Mouse (Mus musculus): ENCODE data around the gene B9d1. TPM values are rescaled to one million over a fixed set of nuclear protein-coding genes. Genes with fewer than 3 reads are reported as not detected.
A peak's percentile ranks its signal among the peaks of the same experiment; 100 is the strongest.

Gene B9d1
- polyA plus RNA-seq (2016; fragmentation: Nextera tagmentation; extraction: Ambion mirVana): 31.0 and 31.1 TPM in 2 replicates

GRCm38 (mm10) chr11:61504713-61505257 is at the start of gene B9d1:
Gene B9d1, plus strand, starts transcription at chr11:61505144.
- peak within 1 kb of the TSS; percentile 76 for H3K4me2 ChIP-seq (replicated peaks)
- under 1% methylated on average over 39 of the region's 39 CpGs for WGBS
- H3K4me3 ChIP-seq: peak within 1 kb of the TSS; percentile 58
- ATAC-seq (ENCODE audit: low FRiP score, low read depth): peak; percentile 91
- H3K9me3 ChIP-seq: no peaks in the 10 kb centered on the region
- H3K36me3 ChIP-seq: peaks cover 6% of the 10 kb centered on the region; the same call in 1 of the 2 replicates
- peak within 1 kb of the TSS; percentile 72; the same call in 1 of the 2 replicates for H3K27ac ChIP-seq
- peaks cover 9% of the 10 kb centered on the region for H3K4me1 ChIP-seq
- no peaks in the 10 kb centered on the region for H3K27me3 ChIP-seq (replicated peaks)
- peak within 1 kb of the TSS; percentile 59 for H3K9ac ChIP-seq

GRCm38 (mm10) chr11:61464071-61464470 is 40.9 kb upstream of the B9d1 start:
- 74% methylated on average over 2 of the region's 2 CpGs for WGBS
- Histone ChIP-seq H3K27me3 (replicated peaks) (no peaks in the 10 kb centered on the region), H3K4me3 (no peak overlapping the region), H3K9me3 (no peaks in the 10 kb centered on the region), H3K27ac (no peak overlapping the region), H3K4me2 (replicated peaks) (no peak overlapping the region), H3K4me1 (no peaks in the 10 kb centered on the region), H3K9ac (no peak overlapping the region), H3K36me3 (no peaks in the 10 kb centered on the region)
- no peak for ATAC-seq (ENCODE audit: low FRiP score, low read depth)

- H3K4me2 ChIP-seq (replicated peaks): no peak overlapping the region
- no peak for ATAC-seq (ENCODE audit: low FRiP score, low read depth)
- H3K36me3 ChIP-seq: no peaks in the 10 kb centered on the region
- no peak overlapping the region for H3K9ac ChIP-seq
- no peaks in the 10 kb centered on the region for H3K4me1 ChIP-seq
- no peaks in the 10 kb centered on the region for H3K9me3 ChIP-seq
- H3K27ac ChIP-seq: no peak overlapping the region
- no peaks in the 10 kb centered on the region for H3K27me3 ChIP-seq (replicated peaks)
- WGBS: 71% methylated on average over 4 of the region's 4 CpGs
- H3K4me3 ChIP-seq: no peak overlapping the region
Measured at GRCm38 (mm10) chr11:61465422-61465821, 39.5 kb upstream of the B9d1 start.

- 88% methylated on average over 4 of the region's 4 CpGs for WGBS
- ATAC-seq (ENCODE audit: low FRiP score, low read depth): no peak
- H3K36me3 ChIP-seq: no peaks in the 10 kb centered on the region
- H3K4me3 ChIP-seq: no peak overlapping the region
- no peaks in the 10 kb centered on the region for H3K9me3 ChIP-seq
- no peak overlapping the region for H3K4me2 ChIP-seq (replicated peaks)
- no peak overlapping the region for H3K9ac ChIP-seq
- no peaks in the 10 kb centered on the region for H3K4me1 ChIP-seq
- no peaks in the 10 kb centered on the region for H3K27me3 ChIP-seq (replicated peaks)
- no peak overlapping the region for H3K27ac ChIP-seq
Measured at GRCm38 (mm10) chr11:61468534-61468933, 36.4 kb upstream of the B9d1 start.

GRCm38 (mm10) chr11:61469317-61469917 is 35.5 kb upstream of the B9d1 start:
- no peak overlapping the region for H3K9ac ChIP-seq
- H3K4me3 ChIP-seq: no peak overlapping the region
- H3K4me1 ChIP-seq: no peaks in the 10 kb centered on the region
- H3K27ac ChIP-seq: no peak overlapping the region
- no peak for ATAC-seq (ENCODE audit: low FRiP score, low read depth)
- WGBS: 78% methylated on average over 7 of the region's 7 CpGs
- no peaks in the 10 kb centered on the region for H3K27me3 ChIP-seq (replicated peaks)
- H3K9me3 ChIP-seq: no peaks in the 10 kb centered on the region
- no peak overlapping the region for H3K4me2 ChIP-seq (replicated peaks)
- no peaks in the 10 kb centered on the region for H3K36me3 ChIP-seq

- no peaks in the 10 kb centered on the region for H3K9me3 ChIP-seq
- H3K27ac ChIP-seq: no peak overlapping the region
- H3K27me3 ChIP-seq (replicated peaks): no peaks in the 10 kb centered on the region
- no peaks in the 10 kb centered on the region for H3K36me3 ChIP-seq
- no peaks in the 10 kb centered on the region for H3K4me1 ChIP-seq
- no peak overlapping the region for H3K4me3 ChIP-seq
- H3K9ac ChIP-seq: no peak overlapping the region
- no peak for ATAC-seq (ENCODE audit: low FRiP score, low read depth)
- H3K4me2 ChIP-seq (replicated peaks): no peak overlapping the region
Measured at GRCm38 (mm10) chr11:61470880-61471279, 34.1 kb upstream of the B9d1 start.

GRCm38 (mm10) chr11:61473630-61474029 is 31.3 kb upstream of the B9d1 start:
- ATAC-seq (ENCODE audit: low FRiP score, low read depth): no peak
- no peak overlapping the region for H3K27ac ChIP-seq
- WGBS: 76% methylated on average over 4 of the region's 4 CpGs

GRCm38 (mm10) chr11:61476786-61477382 is 28.1 kb upstream of the B9d1 start:
- Histone ChIP-seq H3K9me3 (no peaks in the 10 kb centered on the region), H3K4me2 (replicated peaks) (peak overlapping the region; percentile 18; the same call in 1 of the 2 replicates), H3K27ac (no peak overlapping the region), H3K9ac (0 out of 2 replicates have a peak overlapping the region, but pooled peaks have one; percentile 38), H3K4me1 (peaks cover 5% of the 10 kb centered on the region; the same call in 1 of the 2 replicates), H3K4me3 (no peak overlapping the region), H3K27me3 (replicated peaks) (no peaks in the 10 kb centered on the region), H3K36me3 (no peaks in the 10 kb centered on the region)
- ATAC-seq (ENCODE audit: low FRiP score, low read depth): no peak
- 62% methylated on average over 12 of the region's 12 CpGs for WGBS

More at GRCm38 (mm10) chr11:61473630-61474029, 31.3 kb upstream of the B9d1 start:
- no peaks in the 10 kb centered on the region for H3K9me3 ChIP-seq
- H3K4me2 ChIP-seq (replicated peaks): no peak overlapping the region
- H3K4me1 ChIP-seq: no peaks in the 10 kb centered on the region; the same call in 1 of the 2 replicates
- H3K4me3 ChIP-seq: no peak overlapping the region
- no peaks in the 10 kb centered on the region for H3K27me3 ChIP-seq (replicated peaks)
- no peak overlapping the region for H3K9ac ChIP-seq
- no peaks in the 10 kb centered on the region for H3K36me3 ChIP-seq

GRCm38 (mm10) chr11:61477566-61478508 is 27.1 kb upstream of the B9d1 start:
- no peak overlapping the region for H3K4me2 ChIP-seq (replicated peaks)
- no peak overlapping the region for H3K27ac ChIP-seq
- H3K36me3 ChIP-seq: no peaks in the 10 kb centered on the region
- ATAC-seq (ENCODE audit: low FRiP score, low read depth): no peak
- H3K4me3 ChIP-seq: no peak overlapping the region
- no peaks in the 10 kb centered on the region for H3K9me3 ChIP-seq
- no peaks in the 10 kb centered on the region for H3K27me3 ChIP-seq (replicated peaks)
- H3K9ac ChIP-seq: no peak overlapping the region
- WGBS: 65% methylated on average over 17 of the region's 17 CpGs
- peaks cover 5% of the 10 kb centered on the region; the same call in 1 of the 2 replicates for H3K4me1 ChIP-seq

- Histone ChIP-seq H3K4me2 (replicated peaks) (no peak overlapping the region), H3K36me3 (no peaks in the 10 kb centered on the region), H3K9me3 (no peaks in the 10 kb centered on the region), H3K4me3 (no peak overlapping the region), H3K27ac (no peak overlapping the region), H3K9ac (no peak overlapping the region), H3K27me3 (replicated peaks) (no peaks in the 10 kb centered on the region), H3K4me1 (peaks cover 5% of the 10 kb centered on the region; the same call in 1 of the 2 replicates)
- 87% methylated on average over 4 of the region's 4 CpGs for WGBS
- ATAC-seq (ENCODE audit: low FRiP score, low read depth): no peak
Measured at GRCm38 (mm10) chr11:61478788-61479187, 26.2 kb upstream of the B9d1 start.

- peaks cover 30% of the 10 kb centered on the region for H3K4me1 ChIP-seq
- no peak for ATAC-seq (ENCODE audit: low FRiP score, low read depth)
- H3K9ac ChIP-seq: no peak overlapping the region
- no peak overlapping the region for H3K4me2 ChIP-seq (replicated peaks)
- WGBS: 80% methylated on average over 9 of the region's 9 CpGs
- H3K4me3 ChIP-seq: no peak overlapping the region
- no peaks in the 10 kb centered on the region for H3K9me3 ChIP-seq
- H3K27me3 ChIP-seq (replicated peaks): no peaks in the 10 kb centered on the region
- no peaks in the 10 kb centered on the region for H3K36me3 ChIP-seq
- no peak overlapping the region for H3K27ac ChIP-seq
Measured at GRCm38 (mm10) chr11:61481239-61482090, 23.5 kb upstream of the B9d1 start.
